Mouse (Mus musculus): ENCODE measurements around the gene Tada3. TPM values are rescaled to one million over a fixed set of nuclear protein-coding genes. Genes with fewer than 3 reads are reported as not detected.

Gene Tada3
- total and polyA plus RNA-seq, 3 experiments: 25.0 to 62.2 TPM; not detected in 1

GRCm38 (mm10) chr6:113342297-113342696 is 35.4 kb downstream of the Tada3 start:
- H3K9ac ChIP-seq (ENCODE audit: control insufficient read depth, low read depth, low read length, poor library complexity, severe bottlenecking): no peak overlapping the region
- peaks cover 0 to 6% of the 10 kb centered on the region in 2 experiments; a peak in 1 of 4 replicates for H3K36me3 ChIP-seq (ENCODE audit: control insufficient read depth in 1 of 2, insufficient read depth in 2 of 2, low read length in 2 of 2)
- H3K79me2 ChIP-seq (ENCODE audit: control insufficient read depth, insufficient read depth, low read length, poor library complexity): no peaks in the 10 kb centered on the region
- H3K4me1 ChIP-seq (ENCODE audit: control insufficient read depth in 1 of 2, insufficient read depth in 2 of 2, low read length in 2 of 2): peaks cover 4 to 18% of the 10 kb centered on the region in 2 experiments
- no peak overlapping the region for H3K27ac ChIP-seq (ENCODE audit: control insufficient read depth, low read depth, low read length)
- no peaks in the 10 kb centered on the region for H3K9me3 ChIP-seq (replicated peaks; ENCODE audit: insufficient read depth, low read length)
- TF ChIP-seq GABPA (IDR thresholded peaks at IDR 0.05; ENCODE audit: low read depth, low read length) (no peak), CTCF (IDR thresholded peaks at IDR 0.05 in 2 of 3, conservative IDR thresholded peaks at IDR 0.05 in 1 of 3; ENCODE audit: control insufficient read depth in 1 of 3, insufficient read depth in 1 of 3, low read depth in 2 of 3, low read length in 3 of 3, poor library complexity in 1 of 3, severe bottlenecking in 1 of 3) (no peak), NRF1 (IDR thresholded peaks at IDR 0.05; ENCODE audit: insufficient read depth, low read depth, low read length, poor library complexity, severe bottlenecking) (no peak), MYC (IDR thresholded peaks at IDR 0.05; ENCODE audit: low read depth, low read length) (no peak), NELFE (IDR thresholded peaks at IDR 0.05; ENCODE audit: low read depth, low read length) (no peak), ZNF384 (IDR thresholded peaks at IDR 0.05; ENCODE audit: low read depth, low read length) (no peak), MAZ (IDR thresholded peaks at IDR 0.05; ENCODE audit: low read depth, low read length) (no peak)
- no peak for DNase-seq (ENCODE audit: low read depth, low spot score)
- H3K27me3 ChIP-seq (ENCODE audit: control insufficient read depth in 1 of 2, insufficient read depth in 2 of 2, low read length in 2 of 2): no peaks in the 10 kb centered on the region
- H3K4me3 ChIP-seq (ENCODE audit: control insufficient read depth in 1 of 2, insufficient read depth in 1 of 2, low read depth in 2 of 2, low read length in 2 of 2): no peak overlapping the region

- H3K4me1 ChIP-seq (ENCODE audit: control insufficient read depth in 1 of 2, insufficient read depth in 2 of 2, low read length in 2 of 2): peaks cover 4 to 18% of the 10 kb centered on the region in 2 experiments
- H3K9ac ChIP-seq (ENCODE audit: control insufficient read depth, low read depth, low read length, poor library complexity, severe bottlenecking): no peak overlapping the region
- H3K27ac ChIP-seq (ENCODE audit: control insufficient read depth, low read depth, low read length): no peak overlapping the region
- no peaks in the 10 kb centered on the region for H3K9me3 ChIP-seq (replicated peaks; ENCODE audit: insufficient read depth, low read length)
- no peak overlapping the region for H3K4me3 ChIP-seq (ENCODE audit: control insufficient read depth in 1 of 2, insufficient read depth in 1 of 2, low read depth in 2 of 2, low read length in 2 of 2)
- H3K36me3 ChIP-seq (ENCODE audit: control insufficient read depth in 1 of 2, insufficient read depth in 2 of 2, low read length in 2 of 2): peaks cover 0 to 6% of the 10 kb centered on the region in 2 experiments; a peak in 1 of 4 replicates
- H3K27me3 ChIP-seq (ENCODE audit: control insufficient read depth in 1 of 2, insufficient read depth in 2 of 2, low read length in 2 of 2): no peaks in the 10 kb centered on the region
- TF ChIP-seq E2F4 (IDR thresholded peaks at IDR 0.05; ENCODE audit: borderline replicate concordance, low read depth, low read length) (no peak), TAL1 (IDR thresholded peaks at IDR 0.05; ENCODE audit: low read length) (no peak), MYC (IDR thresholded peaks at IDR 0.05; ENCODE audit: low read depth, low read length) (no peak), KAT2A (conservative IDR thresholded peaks at IDR 0.05; ENCODE audit: low read depth, low read length) (no peak), ZNF384 (IDR thresholded peaks at IDR 0.05; ENCODE audit: low read depth, low read length) (no peak)
- no peak for DNase-seq (ENCODE audit: low read depth, low spot score)
- H3K79me2 ChIP-seq (ENCODE audit: control insufficient read depth, insufficient read depth, low read length, poor library complexity): no peaks in the 10 kb centered on the region
Observed at GRCm38 (mm10) chr6:113341574-113341973, 36.1 kb downstream of the Tada3 start.

GRCm38 (mm10) chr6:113336852-113337620 is 40.6 kb downstream of the Tada3 start:
- Histone ChIP-seq H3K79me2 (ENCODE audit: control insufficient read depth, insufficient read depth, low read length, poor library complexity) (no peaks in the 10 kb centered on the region), H3K36me3 (ENCODE audit: control insufficient read depth in 1 of 2, insufficient read depth in 2 of 2, low read length in 2 of 2) (no peaks in the 10 kb centered on the region), H3K9ac (ENCODE audit: control insufficient read depth, low read depth, low read length, poor library complexity, severe bottlenecking) (no peak overlapping the region), H3K27ac (ENCODE audit: control insufficient read depth, low read depth, low read length) (no peak overlapping the region), H3K9me3 (replicated peaks; ENCODE audit: insufficient read depth, low read length) (no peaks in the 10 kb centered on the region), H3K4me1 (ENCODE audit: control insufficient read depth in 1 of 2, insufficient read depth in 2 of 2, low read length in 2 of 2) (no peaks in the 10 kb centered on the region), H3K27me3 (ENCODE audit: control insufficient read depth in 1 of 2, insufficient read depth in 2 of 2, low read length in 2 of 2) (no peaks in the 10 kb centered on the region), H3K4me3 (ENCODE audit: control insufficient read depth in 1 of 2, insufficient read depth in 1 of 2, low read depth in 2 of 2, low read length in 2 of 2) (no peak overlapping the region)
- DNase-seq (ENCODE audit: low read depth, low spot score): peak; percentile 52
- no peak for TF ChIP-seq POLR2A (IDR thresholded peaks at IDR 0.05; ENCODE audit: control insufficient read depth in 1 of 2, insufficient read depth in 1 of 2, low read depth in 1 of 2, low read length in 2 of 2, poor library complexity in 1 of 2)
- no peak for TF ChIP-seq ZMIZ1 (IDR thresholded peaks at IDR 0.05; ENCODE audit: low read depth, low read length)
- TF ChIP-seq GABPA (IDR thresholded peaks at IDR 0.05; ENCODE audit: low read depth, low read length): no peak
- TF ChIP-seq ELF1 (IDR thresholded peaks at IDR 0.05; ENCODE audit: low read depth, low read length): no peak
- no peak for TF ChIP-seq MAZ (IDR thresholded peaks at IDR 0.05; ENCODE audit: low read depth, low read length)
- no peak for TF ChIP-seq CTCF (IDR thresholded peaks at IDR 0.05 in 2 of 3, conservative IDR thresholded peaks at IDR 0.05 in 1 of 3; ENCODE audit: control insufficient read depth in 1 of 3, insufficient read depth in 1 of 3, low read depth in 2 of 3, low read length in 3 of 3, poor library complexity in 1 of 3, severe bottlenecking in 1 of 3)
- no peak for TF ChIP-seq JUND (IDR thresholded peaks at IDR 0.05; ENCODE audit: low read depth, low read length)
- TF ChIP-seq RCOR1 (IDR thresholded peaks at IDR 0.05; ENCODE audit: low read depth, low read length): no peak
- no peak for TF ChIP-seq E2F4 (IDR thresholded peaks at IDR 0.05; ENCODE audit: borderline replicate concordance, low read depth, low read length)
- no peak for TF ChIP-seq NRF1 (IDR thresholded peaks at IDR 0.05; ENCODE audit: insufficient read depth, low read depth, low read length, poor library complexity, severe bottlenecking)
- no peak for TF ChIP-seq SMC3 (IDR thresholded peaks at IDR 0.05; ENCODE audit: low read depth, low read length)
- TF ChIP-seq MAX (IDR thresholded peaks at IDR 0.05; ENCODE audit: low read length): no peak
- TF ChIP-seq GATA1 (IDR thresholded peaks at IDR 0.05; ENCODE audit: low read depth, low read length): no peak
- TF ChIP-seq ETS1 (IDR thresholded peaks at IDR 0.05; ENCODE audit: low read depth, low read length): no peak
- TF ChIP-seq TAL1 (IDR thresholded peaks at IDR 0.05; ENCODE audit: low read length): no peak
